Mouse (Mus musculus) cortical plate, adult 2 months (tissue): Measurements from ENCODE around the gene Lmo2. TPM values are rescaled to one million over a fixed set of nuclear protein-coding genes. Genes with fewer than 3 reads are reported as not detected.

Experiments used
- H3K27ac ChIP-seq: fragments of 200-500 bp; 2 replicates; pipeline ENCODE4 v1.5.1; 2012; ENCODE audit warnings: low read length, control low read depth, inconsistent platforms; ENCODE audit not compliant: insufficient read depth
- H3K4me1 ChIP-seq: fragments of 200-500 bp; 2 replicates; pipeline ENCODE4 v1.6.1; 2011; ENCODE audit warnings: low read length; ENCODE audit not compliant: control insufficient read depth, insufficient read depth
- H3K4me3 ChIP-seq: fragments of 200-500 bp; 2 replicates; pipeline ENCODE4 v1.5.1; 2011; ENCODE audit warnings: mild to moderate bottlenecking, low read length, control low read depth; ENCODE audit not compliant: insufficient read depth
- CTCF ChIP-seq: fragments of 200-500 bp; IDR thresholded peaks from 2 replicates; pipeline ENCODE4 v1.5.1; 2011; ENCODE audit warnings: mild to moderate bottlenecking, control low read depth, low read length; ENCODE audit not compliant: insufficient read depth; ENCODE audit errors: extremely low read depth
- POLR2A ChIP-seq: fragments of 200-500 bp; IDR thresholded peaks from 2 replicates; pipeline ENCODE4 v1.6.1; 2011; ENCODE audit warnings: mild to moderate bottlenecking, low read length, control low read depth; ENCODE audit not compliant: insufficient read depth; ENCODE audit errors: extremely low read depth
- polyA plus RNA-seq: library from polyadenylated mRNA; depleted of rRNA; stranded (reverse); fragments of >200 nt; gene quantifications from 2 replicates; pipeline ENCODE4 v1.2.3, GENCODE M21; 2012

Gene Lmo2
- polyA plus RNA-seq, 1 experiment, result 29.2 TPM

DNA sequence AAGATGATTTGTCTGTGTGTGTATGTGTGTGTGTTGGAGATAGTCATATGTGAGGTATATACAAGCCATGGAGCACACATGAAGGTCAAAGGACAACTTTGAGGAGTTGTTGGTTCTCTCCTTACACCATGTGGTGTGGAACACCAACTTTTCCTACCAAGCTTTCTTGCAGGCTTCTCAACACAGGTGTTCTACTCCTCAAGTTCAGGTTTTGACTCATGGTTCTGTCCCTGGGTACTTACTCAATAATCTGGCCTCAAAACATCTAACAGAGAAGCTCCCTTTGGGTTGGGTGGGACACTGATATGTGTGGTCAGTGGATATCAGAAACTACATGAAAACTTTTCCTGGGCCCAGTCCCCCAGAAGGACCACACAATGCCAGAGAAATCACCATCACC lies 18.8 kb upstream of the Lmo2 start:
- no peak overlapping the region for H3K4me3 ChIP-seq
- H3K27ac ChIP-seq, result no peak overlapping the region
- no peak for TF ChIP-seq CTCF
- TF ChIP-seq POLR2A, result no peak
- no peaks in the 10 kb centered on the region for H3K4me1 ChIP-seq

DNA sequence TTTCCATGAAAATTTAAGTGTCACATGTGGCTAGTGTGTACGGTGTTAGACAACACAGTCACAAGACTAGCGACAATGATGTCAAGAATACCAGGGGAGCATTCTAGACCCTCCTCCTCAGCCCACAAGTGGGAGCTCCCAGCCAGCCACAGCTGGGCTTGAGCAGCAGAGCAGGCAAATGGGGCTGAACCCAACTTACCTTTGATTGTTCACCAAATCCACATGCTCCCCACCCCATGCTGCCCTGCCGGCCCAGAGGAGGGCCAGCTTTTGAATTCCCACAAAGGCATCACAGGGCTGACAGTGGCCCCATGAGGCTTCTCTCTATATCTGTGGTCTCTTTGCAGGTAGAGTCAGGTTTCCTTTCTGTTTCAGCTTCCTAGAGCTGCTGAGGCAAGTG lies 16.7 kb upstream of the Lmo2 start:
- no peak overlapping the region for H3K27ac ChIP-seq
- TF ChIP-seq CTCF (no peak), POLR2A (no peak)
- H3K4me1 ChIP-seq, result no peaks in the 10 kb centered on the region
- no peak overlapping the region for H3K4me3 ChIP-seq

DNA sequence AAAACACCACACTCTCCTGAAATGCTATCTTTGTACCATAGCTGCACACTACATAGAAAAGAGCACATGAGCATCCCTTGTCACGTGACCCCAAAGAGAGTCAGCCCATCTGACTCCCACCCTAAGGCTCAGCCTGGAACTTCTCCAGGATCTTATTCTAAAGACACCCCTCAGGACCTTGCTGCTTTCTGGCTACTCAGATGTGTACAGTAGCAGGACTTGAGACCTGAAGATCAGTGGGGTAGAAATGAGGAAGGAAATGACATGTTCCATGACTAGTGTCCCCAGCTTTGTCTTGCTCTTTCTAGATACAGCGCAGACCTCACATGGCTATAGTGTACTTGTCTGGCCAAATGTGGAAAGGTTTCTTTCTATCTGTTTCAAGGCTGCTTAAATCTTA lies 12.9 kb upstream of the Lmo2 start:
- no peak for TF ChIP-seq CTCF
- TF ChIP-seq POLR2A, result no peak
- H3K4me1 ChIP-seq, result no peaks in the 10 kb centered on the region
- no peak overlapping the region for H3K4me3 ChIP-seq
- no peak overlapping the region for H3K27ac ChIP-seq

DNA sequence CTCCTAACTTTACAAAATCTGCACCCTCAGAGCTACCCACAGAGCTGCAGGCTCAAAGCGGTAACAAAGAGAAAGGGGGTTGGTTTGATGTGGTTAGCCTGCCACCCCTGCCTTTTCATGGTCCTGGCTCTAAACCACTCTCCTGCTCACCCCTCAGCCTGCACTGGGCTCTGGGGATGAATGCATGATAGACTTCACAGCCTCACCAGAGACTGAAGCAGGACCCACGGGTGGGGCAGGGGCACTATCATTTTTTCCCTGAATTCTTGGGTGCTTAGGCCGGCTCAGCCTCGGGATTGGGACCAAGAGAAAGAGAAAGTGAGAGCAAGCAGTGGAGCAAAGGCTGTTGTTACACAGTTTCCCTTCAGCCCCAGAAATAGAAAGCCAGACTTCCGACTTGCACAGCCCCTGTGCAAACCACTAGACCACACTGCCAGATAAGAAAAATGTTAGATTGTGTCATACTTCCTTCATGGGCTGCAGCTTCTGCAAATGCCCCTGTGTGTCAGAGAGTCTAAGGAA lies 12.2 kb upstream of the Lmo2 start:
- TF ChIP-seq CTCF, result no peak
- Histone ChIP-seq H3K27ac (no peak overlapping the region), H3K4me1 (no peaks in the 10 kb centered on the region), H3K4me3 (no peak overlapping the region)

DNA sequence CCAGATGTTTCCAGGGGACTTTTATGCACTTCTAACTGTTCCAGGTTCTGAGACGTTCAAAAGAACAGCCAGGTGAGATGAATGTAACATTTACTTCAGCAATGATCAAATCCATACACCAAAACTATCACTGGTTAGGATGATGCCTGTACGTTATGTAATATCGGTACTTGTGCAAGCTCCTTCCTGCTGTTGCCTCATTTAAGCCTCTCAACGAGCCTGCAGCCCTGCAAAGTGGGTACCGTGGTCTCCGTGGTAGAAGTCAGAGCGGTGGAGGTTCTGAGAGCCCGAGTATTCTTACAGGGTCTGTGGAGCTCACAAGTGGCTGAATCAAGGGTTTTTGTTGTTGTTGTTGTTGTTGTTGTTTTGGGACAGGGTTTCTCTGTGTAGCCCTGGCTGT lies 10.9 kb upstream of the Lmo2 start:
- Histone ChIP-seq H3K4me1 (no peaks in the 10 kb centered on the region), H3K27ac (no peak overlapping the region), H3K4me3 (no peak overlapping the region)
- no peak for TF ChIP-seq CTCF
- TF ChIP-seq POLR2A, result no peak

DNA sequence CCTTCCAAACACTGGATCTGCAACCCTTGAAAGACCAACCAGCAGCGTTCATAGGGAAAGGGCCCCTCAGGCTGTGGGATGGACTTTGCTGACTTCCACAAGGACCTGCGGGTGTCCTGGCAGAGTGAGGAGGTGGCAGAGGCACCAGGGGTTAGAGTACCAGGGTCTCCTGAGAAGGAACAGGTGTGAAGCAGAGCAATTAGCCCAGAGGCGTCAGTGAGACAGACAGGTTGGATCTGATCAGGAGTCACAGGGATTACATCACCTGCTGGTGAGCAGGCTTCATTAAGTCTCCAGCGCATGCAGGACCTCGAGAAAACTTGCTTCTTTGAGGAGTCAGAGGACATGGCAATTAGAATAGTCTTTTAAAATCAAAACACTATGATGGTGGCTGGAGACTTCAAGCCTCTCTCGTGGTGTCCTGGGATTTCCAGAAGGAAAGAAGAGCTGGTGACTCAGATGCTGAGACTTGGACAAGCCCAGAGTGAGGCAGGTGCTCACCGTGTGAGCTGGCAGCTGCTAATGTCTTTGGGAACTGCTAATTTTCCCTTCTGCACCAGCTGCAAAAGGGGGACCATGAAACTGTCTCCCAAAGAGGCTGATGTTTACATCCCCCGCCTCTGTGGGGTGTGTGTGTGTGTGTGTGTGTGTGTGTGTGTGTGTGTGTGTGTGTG lies 9.7 kb upstream of the Lmo2 start:
- Histone ChIP-seq H3K27ac (no peak overlapping the region), H3K4me3 (no peak overlapping the region), H3K4me1 (no peaks in the 10 kb centered on the region)
- TF ChIP-seq POLR2A (no peak), CTCF (no peak)

DNA sequence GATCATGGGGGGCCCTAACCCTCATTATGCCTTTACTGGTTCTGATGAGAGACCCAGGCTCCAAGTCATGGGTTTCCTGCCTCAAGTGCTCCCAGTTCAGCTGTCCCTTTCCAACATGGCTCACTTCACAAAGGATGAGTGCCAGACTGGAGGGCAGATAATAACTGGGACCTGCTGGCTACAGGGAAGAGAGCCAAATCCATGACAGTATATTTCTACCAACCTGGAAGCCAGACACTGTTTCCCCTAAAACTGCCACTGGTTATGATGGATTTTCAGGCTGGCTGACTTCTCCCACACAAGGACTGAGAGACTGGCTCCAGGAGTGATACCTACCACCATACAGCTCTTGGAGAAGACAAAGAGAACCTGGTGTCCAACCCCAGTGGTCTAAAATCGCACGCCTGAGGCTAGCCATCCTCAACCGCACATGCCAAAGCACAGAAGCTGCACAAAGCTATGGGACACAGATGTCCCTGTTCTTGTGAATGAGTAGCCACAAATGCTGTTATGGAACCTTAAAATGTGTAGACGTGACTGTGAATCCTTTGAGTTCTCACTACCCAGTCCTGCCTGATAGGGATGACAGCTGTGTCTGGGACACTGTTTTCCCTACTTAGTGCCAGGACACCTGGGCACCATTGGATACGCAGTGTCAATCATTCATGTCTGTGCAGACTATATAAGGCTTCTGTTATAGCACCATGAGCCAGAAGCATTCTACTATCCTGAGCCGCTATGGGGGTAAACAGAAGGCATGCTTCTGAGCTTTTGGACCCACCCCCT lies 4.5 kb upstream of the Lmo2 start:
- TF ChIP-seq CTCF, result no peak
- no peak for TF ChIP-seq POLR2A
- Histone ChIP-seq H3K4me3 (no peak overlapping the region), H3K4me1 (no peaks in the 10 kb centered on the region), H3K27ac (no peak overlapping the region)

DNA sequence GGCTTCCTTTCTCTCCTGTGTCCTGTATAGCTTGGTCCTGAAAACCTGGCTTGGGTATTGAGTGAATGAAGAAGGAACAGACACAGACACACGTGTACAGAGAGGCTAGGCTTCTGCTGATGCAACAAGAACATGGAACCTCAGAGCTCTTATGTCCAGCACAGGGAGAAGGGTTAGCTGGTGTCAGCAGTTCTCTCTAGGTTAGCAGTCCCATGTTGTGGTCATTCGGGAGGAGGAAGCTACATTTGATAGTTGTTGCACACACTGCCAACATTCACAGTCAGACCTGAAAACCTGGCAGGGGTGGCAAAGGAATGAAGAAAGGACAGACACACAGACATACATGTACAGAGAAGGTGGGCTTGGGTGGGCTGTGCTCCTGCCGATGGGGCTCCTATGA lies 2.1 kb upstream of the Lmo2 start:
- TF ChIP-seq POLR2A (no peak), CTCF (no peak)
- no peak overlapping the region for H3K4me3 ChIP-seq
- H3K4me1 ChIP-seq, result no peaks in the 10 kb centered on the region
- H3K27ac ChIP-seq, result no peak overlapping the region

DNA sequence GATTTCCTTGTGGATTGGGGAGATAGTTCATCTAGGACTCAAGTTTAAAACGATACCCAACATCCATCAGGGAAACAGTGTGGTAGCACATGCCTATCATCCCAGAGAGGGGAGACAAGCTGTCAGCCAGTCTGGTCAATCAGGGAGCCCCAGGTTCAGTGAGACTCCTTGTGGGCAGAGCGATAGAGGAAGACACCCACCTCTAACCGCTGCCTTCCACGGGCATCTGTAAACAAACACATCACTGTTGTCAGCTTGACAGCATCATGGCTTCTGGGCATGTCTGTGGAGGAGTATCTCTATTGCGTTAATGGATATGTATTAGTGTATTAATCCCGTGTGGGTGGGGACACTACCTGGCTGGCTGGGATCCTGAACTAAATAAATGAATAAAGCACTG lies 919 bp upstream of the Lmo2 start:
- Histone ChIP-seq H3K27ac (no peak overlapping the region), H3K4me1 (no peaks in the 10 kb centered on the region), H3K4me3 (no peak overlapping the region)
- TF ChIP-seq CTCF, result no peak
- TF ChIP-seq POLR2A, result no peak

DNA sequence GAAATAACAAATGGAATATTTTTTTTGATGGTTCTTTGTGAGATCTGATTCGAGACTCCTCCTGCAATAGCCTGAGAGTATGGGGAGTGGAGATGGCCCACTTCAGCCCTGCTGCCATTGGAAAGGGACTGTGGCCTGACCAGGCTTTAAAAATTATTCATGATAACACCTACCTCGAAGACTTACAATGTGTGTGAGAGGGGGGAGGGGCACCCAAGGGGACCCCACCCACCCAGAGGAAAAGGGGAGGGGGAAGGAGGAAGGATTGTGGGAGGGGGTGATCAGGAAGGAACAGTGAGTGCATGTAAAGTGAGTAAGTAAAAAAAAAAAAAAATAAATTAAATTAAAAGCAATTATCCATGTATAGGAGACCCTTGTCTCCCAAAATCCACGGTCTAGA lies 848 bp downstream of the Lmo2 start:
- Histone ChIP-seq H3K4me1 (no peaks in the 10 kb centered on the region), H3K27ac (no peak overlapping the region), H3K4me3 (no peak overlapping the region)
- TF ChIP-seq CTCF, result no peak
- TF ChIP-seq POLR2A, result no peak
